Mouse (Mus musculus) lung, postnatal 4 days (tissue): ENCODE data around the gene Gli1.

Experiments used
- DNase-seq, 2 experiments: peaks; one replicate each; pipeline ENCODE4 v3.0.0; 2021

Gene Gli1

DNA sequence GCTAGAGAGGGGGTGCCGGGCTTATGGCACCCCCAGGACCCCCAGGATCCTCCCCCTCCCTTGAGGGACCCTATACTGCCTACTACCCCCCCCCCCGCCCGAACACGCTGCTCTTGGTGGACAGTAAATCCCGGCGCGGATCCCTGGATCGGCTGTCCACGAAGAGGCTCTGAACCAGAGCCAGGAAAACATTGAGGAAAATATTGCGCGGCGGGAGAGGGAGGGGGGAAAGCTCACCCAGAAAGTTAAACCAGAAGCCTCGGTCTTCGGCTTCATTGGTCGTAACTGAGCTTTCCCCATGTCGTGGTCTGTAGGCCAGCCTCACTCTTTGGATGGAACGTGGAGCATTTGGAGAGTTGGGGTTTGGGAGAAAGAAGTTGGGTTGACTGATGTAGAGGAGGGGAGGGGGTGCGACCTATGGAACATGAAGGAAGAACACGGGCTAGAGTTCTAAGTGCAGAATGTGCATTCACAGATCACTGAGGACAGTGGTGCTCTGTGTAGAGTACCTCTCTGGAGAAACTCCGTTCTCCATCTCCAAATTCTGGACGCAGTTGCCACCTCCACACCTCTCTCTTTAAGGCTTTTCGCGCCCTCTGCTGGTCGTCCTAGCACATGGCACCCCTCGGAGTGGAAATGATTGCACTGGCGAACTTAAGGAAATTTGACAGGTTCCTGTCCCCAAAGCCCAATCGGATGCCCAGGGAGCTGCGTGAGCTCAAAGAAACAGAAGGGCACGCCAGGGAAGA is at the start of gene Gli1:
Gli1 (minus strand) TSS at position 84 of the 749 bp plus-strand sequence.
- peak; percentile 80 to 91 for DNase-seq

GRCm38 (mm10) chr10:127381743-127382134 is 40.0 kb upstream of the Gli1 start:
- no peak for DNase-seq

DNA sequence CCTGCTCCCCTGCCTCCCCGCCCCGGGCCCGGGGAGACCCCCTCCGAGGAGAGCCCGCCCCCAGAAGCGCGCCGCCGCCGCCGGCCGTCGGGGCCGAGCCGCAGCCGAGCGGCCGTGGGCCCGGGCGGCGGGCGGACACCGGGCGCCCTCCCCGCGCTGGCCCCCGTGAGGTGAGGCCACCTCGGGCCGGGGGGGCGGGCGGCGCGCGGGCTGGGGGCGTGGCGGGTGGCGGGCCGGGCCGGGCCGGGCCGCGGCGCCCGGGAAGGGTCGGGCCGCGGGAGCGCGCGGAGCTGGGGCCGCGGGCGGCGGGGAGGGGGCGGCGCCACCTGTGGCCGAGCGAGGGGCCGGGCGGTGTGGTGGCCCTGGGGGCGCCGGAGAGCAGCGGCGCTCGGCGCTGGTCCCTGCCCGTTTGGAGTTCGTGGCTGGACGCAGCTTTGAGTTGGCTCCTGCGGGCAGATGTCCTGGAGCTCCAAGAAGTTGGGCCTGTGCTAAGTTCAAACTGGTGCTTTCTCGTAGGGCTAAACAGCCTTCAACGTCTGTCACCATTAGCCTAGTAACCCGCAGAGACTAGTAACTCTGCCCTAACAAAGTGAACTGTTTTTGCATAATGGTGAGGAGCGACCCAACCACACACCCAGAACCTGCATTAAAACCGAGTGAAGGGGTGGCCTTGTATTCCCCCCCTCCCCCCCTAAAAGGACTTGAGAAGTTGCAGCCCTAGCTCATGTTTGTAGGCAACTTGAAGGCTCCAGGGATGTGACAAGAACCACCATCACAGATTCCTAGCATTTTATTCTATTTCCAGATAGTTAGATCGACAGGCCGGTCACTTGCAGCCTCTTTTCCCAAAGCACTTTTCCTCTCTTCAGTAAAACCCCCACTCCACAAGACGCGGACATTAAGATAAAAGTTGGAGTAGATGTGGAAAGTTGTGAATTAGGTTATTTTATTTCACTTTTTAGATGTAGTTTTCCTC is 39.3 kb upstream of the Gli1 start:
- DNase-seq = peak; percentile 79 to 87

DNA sequence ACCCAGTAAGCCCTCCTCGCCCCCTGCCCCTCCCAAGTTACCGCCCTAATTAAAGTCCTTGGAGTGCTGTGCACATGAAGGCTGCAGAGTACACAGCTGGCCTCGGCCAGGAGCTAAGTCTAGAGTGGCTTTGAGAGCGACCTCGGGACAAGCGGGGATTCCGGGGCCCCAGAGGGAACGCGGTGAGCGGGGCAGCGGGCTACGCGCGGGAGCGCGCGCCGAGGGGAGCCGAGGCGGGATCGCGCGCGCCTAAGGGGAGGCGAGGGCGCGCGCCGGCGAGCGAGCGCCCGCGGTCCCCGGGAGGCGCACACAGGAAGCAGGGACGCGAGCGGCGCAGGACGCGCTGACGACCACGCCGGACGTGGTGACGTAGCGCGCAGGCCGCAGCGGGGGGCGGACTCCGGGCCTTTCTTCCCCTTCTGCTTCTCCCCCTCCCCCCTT is 38.5 kb upstream of the Gli1 start, which contains the start of gene R3hdm2:
R3hdm2 (plus strand) TSS at position 77 of the 441 bp plus-strand sequence.
- DNase-seq = peak; percentile 94 to 97

DNA sequence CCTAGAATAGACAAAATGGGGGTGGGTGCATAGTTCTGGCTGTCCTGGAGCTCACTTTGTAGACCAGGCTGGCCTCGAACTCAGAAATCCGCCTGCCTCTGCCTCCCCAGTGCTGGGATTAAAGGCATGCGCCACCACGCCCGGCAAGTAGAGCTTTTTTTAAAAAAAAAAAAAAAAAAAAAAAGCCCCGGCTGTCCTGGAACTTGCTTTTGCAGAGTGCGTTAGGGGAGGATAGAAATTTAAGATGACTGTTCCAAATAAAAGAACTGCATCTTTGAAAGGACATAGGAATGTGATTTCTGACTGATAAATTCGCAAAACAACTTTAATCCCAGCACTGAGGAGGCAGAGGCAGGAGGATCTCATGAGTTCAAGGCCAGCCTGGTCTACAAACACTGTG is 37.9 kb upstream of the Gli1 start:
- no peak for DNase-seq

- DNase-seq = no peak
Observed at GRCm38 (mm10) chr10:127377700-127378099, 35.9 kb upstream of the Gli1 start.

- DNase-seq = no peak
Observed at GRCm38 (mm10) chr10:127371023-127371422, 29.2 kb upstream of the Gli1 start.

GRCm38 (mm10) chr10:127369834-127370820 is 28.4 kb upstream of the Gli1 start, which contains the start of gene Inhbc:
Gene Inhbc, minus strand, starts transcription at chr10:127370431.
- DNase-seq = no peak

DNA sequence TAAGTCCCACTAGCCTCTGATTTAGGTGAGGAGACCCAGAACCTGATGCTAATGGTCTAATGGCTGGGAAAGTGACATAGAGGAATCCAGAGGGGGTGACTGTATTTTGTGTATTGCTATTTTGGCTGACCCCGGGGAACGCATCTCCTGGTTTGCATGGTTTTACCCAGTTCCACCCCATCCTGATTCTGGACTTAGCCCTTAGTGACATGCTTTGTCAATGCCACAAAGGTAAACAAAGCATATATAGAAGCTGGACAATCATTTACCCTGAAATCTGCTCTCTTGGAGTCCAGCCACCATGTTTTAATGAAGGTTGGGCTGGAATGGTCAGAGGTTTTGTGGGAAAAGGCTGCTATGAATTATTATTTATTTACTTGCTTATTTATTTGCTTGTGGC is 26.5 kb upstream of the Gli1 start:
- DNase-seq = no peak

DNA sequence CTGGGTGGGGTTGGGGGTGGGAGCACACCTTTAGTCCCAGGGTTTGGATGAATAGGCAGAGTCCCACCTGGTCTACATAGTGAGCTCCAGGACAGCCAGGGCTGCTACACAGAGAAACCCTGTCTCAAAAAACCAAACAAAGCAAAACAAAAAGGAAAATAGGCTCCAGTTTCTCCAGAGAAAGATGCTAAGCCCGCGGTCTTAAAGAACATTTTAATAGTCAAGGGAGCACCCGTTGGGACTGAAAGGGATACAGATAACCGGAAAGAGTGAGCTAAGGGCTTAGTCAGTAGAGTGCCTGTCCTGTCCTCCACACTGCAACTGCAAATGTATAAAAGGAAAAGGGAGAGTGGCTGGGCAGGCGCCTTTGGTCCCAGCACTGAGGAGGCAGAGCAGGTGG is 25.3 kb upstream of the Gli1 start:
- DNase-seq = no peak

GRCm38 (mm10) chr10:127360714-127361113 is 18.9 kb upstream of the Gli1 start:
- no peak for DNase-seq

GRCm38 (mm10) chr10:127355336-127355735 is 13.6 kb upstream of the Gli1 start:
- DNase-seq = no peak

GRCm38 (mm10) chr10:127353909-127354895 is 12.4 kb upstream of the Gli1 start, which contains the start of gene Inhbe:
Gene Inhbe, minus strand, starts transcription at chr10:127354411.
- DNase-seq = peak in 1 of 2 experiments; percentile 51

DNA sequence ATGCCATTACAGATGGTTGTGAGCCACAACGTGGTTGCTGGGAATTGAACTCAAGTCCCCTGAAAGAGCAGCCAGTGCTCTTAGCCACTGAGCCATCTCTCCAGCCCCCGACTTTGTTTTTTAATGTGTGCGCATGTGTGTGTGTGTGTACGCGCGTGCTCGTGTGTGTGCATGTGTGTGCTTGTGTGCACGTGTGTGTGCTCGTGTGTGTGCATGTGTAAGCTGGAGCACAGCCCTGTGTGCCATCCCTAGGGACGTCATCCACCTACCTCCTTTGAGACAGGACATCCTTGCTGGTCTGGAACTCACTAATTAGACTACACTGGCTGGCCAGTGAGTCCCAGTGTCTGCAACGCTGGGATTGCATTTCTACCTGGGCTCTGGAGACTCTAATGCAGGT is 11.0 kb upstream of the Gli1 start:
- no peak for DNase-seq

GRCm38 (mm10) chr10:127352187-127352586 is 10.4 kb upstream of the Gli1 start:
- no peak for DNase-seq

- no peak for DNase-seq
Observed at GRCm38 (mm10) chr10:127351719-127352118, 9.9 kb upstream of the Gli1 start.

GRCm38 (mm10) chr10:127351285-127351595 is 9.5 kb upstream of the Gli1 start:
- no peak for DNase-seq

- DNase-seq = peak; percentile 66 to 79
Observed at GRCm38 (mm10) chr10:127350594-127351284, 9.0 kb upstream of the Gli1 start.

DNA sequence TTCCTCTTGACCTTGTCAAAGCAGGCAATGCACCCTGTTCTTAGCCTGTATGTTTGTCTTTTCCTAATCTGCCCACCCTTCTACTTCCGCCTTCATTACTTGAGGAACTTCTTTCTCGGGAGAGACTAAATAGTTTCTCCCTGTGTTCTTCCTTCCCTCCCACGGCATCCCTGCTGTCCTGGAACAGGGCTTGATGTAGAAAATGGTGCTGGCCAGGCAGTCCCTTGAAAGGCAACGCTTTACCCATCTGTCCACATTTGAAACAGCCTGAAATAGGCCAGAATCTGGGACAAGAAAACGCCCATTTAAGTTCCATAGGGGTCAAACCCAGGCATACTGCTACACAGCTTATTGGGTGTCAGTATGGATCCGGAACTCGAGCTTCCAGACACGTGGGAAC is 8.0 kb upstream of the Gli1 start:
- no peak for DNase-seq

DNA sequence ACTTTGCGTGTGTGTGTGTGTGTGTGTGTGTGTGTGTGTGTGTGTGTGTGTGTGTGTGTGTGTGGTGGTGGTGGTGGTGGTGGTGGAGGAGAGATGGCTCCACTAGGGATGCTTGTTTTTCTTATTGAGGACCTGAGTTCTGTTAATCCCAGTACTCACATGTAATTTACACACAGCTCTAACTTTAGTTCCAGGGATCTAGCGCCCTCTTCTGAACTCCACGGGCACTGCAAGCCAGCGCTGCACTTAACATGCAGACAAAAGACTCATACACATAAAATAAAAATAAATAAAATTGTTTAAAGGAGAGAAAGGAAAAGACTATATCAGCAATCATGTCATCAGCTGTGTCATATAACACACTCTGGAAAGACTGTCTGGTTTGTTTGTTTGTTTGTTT is 7.2 kb upstream of the Gli1 start:
- no peak for DNase-seq
